Mouse (Mus musculus) liver, adult 2 months (tissue): Measurements from ENCODE around the gene Macc1. TPM values are rescaled to one million over a fixed set of nuclear protein-coding genes. Genes with fewer than 3 reads are reported as not detected.
A peak's percentile ranks its signal among the peaks of the same experiment; 100 is the strongest.
"Not testable (repeated sequence)": the region's sequence is repeated elsewhere in the genome, so short reads cannot be mapped to it uniquely, and the experiment has no call there.

ENCODE experiments used
- DNase-seq: peaks from one replicate; pipeline ENCODE4 v3.0.0-alpha.2; 2011; ENCODE audit warnings: low read depth, low spot score; ENCODE audit errors: extremely low read depth
- H3K27ac ChIP-seq: fragments of 200-500 bp; replicated peaks from 2 replicates; pipeline ENCODE4 v1.5.1; 2012; ENCODE audit warnings: low read depth, mild to moderate bottlenecking, control low read depth, inconsistent platforms, low read length; ENCODE audit not compliant: insufficient read depth
- H3K27me3 ChIP-seq: fragments of 200-500 bp; 2 replicates; pipeline ENCODE4 v1.6.1; 2012; ENCODE audit warnings: mild to moderate bottlenecking, moderate library complexity, low read length, inconsistent platforms; ENCODE audit not compliant: control insufficient read depth, insufficient read depth
- H3K36me3 ChIP-seq: fragments of 200-500 bp; 2 replicates; pipeline ENCODE4 v1.6.1; 2012; ENCODE audit warnings: low read length, inconsistent platforms; ENCODE audit not compliant: control insufficient read depth, insufficient read depth
- H3K4me1 ChIP-seq: fragments of 200-500 bp; 2 replicates; pipeline ENCODE4 v1.6.1; 2011; ENCODE audit warnings: low read length; ENCODE audit not compliant: control insufficient read depth, insufficient read depth
- H3K4me3 ChIP-seq: fragments of 200-500 bp; 2 replicates; pipeline ENCODE4 v1.5.1; 2011; ENCODE audit warnings: low read depth, mild to moderate bottlenecking, control low read depth, low read length, moderate library complexity; ENCODE audit not compliant: insufficient read depth
- H3K79me2 ChIP-seq: fragments of 200-500 bp; 2 replicates; pipeline ENCODE4 v1.6.1; 2012; ENCODE audit warnings: inconsistent platforms, mild to moderate bottlenecking, low read length, moderate library complexity; ENCODE audit not compliant: control insufficient read depth, insufficient read depth
- H3K9ac ChIP-seq: fragments of 200-500 bp; 2 replicates; pipeline ENCODE4 v1.6.1; 2012; ENCODE audit warnings: low read depth, mild to moderate bottlenecking, control low read depth, inconsistent platforms, low read length
- CTCF ChIP-seq: fragments of 200-500 bp; IDR thresholded peaks from 2 replicates; pipeline ENCODE4 v1.5.1; 2011; ENCODE audit warnings: low read depth, low read length, control low read depth
- POLR2A ChIP-seq: fragments of 200-500 bp; IDR thresholded peaks from 2 replicates; pipeline ENCODE4 v1.6.1; 2011; ENCODE audit warnings: low read length, control low read depth; ENCODE audit not compliant: insufficient read depth; ENCODE audit errors: extremely low read depth
- WGBS: fragments of 180-500 bp; shearing (Covaris S2); methylation state at CpG from one replicate; pipeline ENCODE4 v1.1.7; 2018; 5-methylcytosine and 5-hydroxymethylcytosine counted together
- polyA plus RNA-seq: library from polyadenylated mRNA; depleted of rRNA; stranded (reverse); fragments of >200 nt; gene quantifications from 2 replicates; pipeline ENCODE4 v1.2.3, GENCODE M21; 2012
- total RNA-seq: library from RNA; depleted of rRNA; stranded (reverse); fragments of >200 nt; gene quantifications from 2 replicates; pipeline ENCODE4 v1.2.3, GENCODE M21; 2014

Macc1 gene
- total and polyA plus RNA-seq, 2 experiments = 0.18 TPM; not detected in 1

DNA sequence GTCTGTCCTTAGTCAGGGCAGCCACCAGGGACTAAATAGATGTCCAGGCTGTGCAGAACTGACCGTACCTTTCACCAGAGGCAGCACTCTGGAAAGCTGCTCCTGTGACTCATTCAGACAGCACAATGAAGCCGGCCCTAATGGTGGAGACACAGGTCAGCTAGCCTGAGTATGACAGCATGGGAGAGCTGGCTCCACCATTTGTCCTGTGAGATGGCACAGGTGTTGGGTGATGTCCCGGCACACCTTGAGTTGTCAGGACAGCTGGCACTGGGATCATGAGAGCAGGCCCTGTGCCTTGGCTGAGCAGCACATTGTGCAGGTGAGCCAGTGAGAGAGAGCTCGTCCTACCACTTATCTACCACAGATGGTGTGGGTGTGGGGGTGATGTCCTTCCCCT is 16.6 kb downstream of the Macc1 start:
- no peak overlapping the region for H3K4me3 ChIP-seq
- no peak for TF ChIP-seq POLR2A
- TF ChIP-seq CTCF = no peak
- WGBS = 81% methylated on average over 4 of the region's 4 CpGs

GRCm38 (mm10) chr12:119333376-119333775 is 19.3 kb downstream of the Macc1 start:
- no peak overlapping the region for H3K4me3 ChIP-seq
- no peaks in the 10 kb centered on the region for H3K79me2 ChIP-seq
- DNase-seq = no peak
- no peaks in the 10 kb centered on the region for H3K36me3 ChIP-seq
- H3K27ac ChIP-seq = no peak overlapping the region
- TF ChIP-seq POLR2A = no peak
- no peak for TF ChIP-seq CTCF
- H3K4me1 ChIP-seq = no peaks in the 10 kb centered on the region
- no peak overlapping the region for H3K9ac ChIP-seq
- no peaks in the 10 kb centered on the region for H3K27me3 ChIP-seq

More for the DNA sequence above, 16.6 kb downstream of the Macc1 start:
- Histone ChIP-seq H3K4me1 (no peaks in the 10 kb centered on the region), H3K79me2 (no peaks in the 10 kb centered on the region), H3K27me3 (no peaks in the 10 kb centered on the region), H3K27ac (no peak overlapping the region), H3K36me3 (no peaks in the 10 kb centered on the region), H3K9ac (no peak overlapping the region)
- DNase-seq = no peak

- H3K4me1 ChIP-seq, H3K36me3 ChIP-seq, H3K4me3 ChIP-seq, DNase-seq, H3K27ac ChIP-seq, H3K27me3 ChIP-seq, H3K79me2 ChIP-seq, H3K9ac ChIP-seq: not testable (repeated sequence)
- WGBS = 39% methylated on average over 16 of the region's 16 CpGs
Observed at GRCm38 (mm10) chr12:119352579-119352978, 38.5 kb downstream of the Macc1 start.

DNA sequence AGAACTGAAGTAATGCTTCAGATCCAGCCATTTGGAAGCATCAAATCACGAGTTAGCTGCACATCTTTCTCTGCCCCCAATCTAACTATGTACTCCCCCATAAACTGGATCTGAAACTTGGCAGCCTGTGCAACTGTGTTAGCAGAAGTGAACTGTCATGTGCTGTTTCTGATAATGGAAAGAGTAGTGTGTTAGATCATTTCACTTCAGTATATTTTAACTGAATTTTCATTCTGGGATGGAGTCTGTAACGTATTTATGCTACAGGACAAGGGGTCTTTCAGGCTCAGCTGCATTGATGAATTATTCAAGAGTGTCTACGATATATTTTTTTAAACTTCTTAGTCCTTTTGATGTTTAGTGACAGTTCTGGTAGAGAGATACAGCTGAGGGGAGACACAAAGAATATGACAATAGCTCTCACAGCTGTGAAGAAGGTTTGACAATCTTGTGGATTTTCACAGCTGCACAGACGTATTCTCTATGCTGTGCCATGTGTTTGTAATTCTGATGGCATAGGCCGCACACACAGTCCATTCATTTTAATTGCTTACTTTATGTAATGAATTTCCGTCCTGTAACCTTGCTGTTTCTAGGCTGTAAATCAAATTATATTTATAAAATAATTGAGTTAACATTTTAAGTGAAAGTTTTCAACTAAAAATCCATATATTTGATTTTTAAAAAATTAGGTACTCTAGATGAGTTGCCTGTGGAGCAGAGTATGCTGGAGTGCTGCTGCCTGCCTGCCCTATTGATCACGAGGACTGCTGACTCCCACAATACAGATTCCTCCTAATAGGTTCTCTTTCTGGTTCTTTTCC is 43.6 kb downstream of the Macc1 start:
- Histone ChIP-seq H3K36me3 (no peaks in the 10 kb centered on the region), H3K4me3 (no peak overlapping the region), H3K79me2 (no peaks in the 10 kb centered on the region), H3K27ac (no peak overlapping the region), H3K4me1 (no peaks in the 10 kb centered on the region), H3K27me3 (no peaks in the 10 kb centered on the region), H3K9ac (no peak overlapping the region)
- peak; percentile 33 for DNase-seq
- WGBS = 66% methylated on average over 7 of the region's 7 CpGs
- TF ChIP-seq CTCF (no peak), POLR2A (no peak)

DNA sequence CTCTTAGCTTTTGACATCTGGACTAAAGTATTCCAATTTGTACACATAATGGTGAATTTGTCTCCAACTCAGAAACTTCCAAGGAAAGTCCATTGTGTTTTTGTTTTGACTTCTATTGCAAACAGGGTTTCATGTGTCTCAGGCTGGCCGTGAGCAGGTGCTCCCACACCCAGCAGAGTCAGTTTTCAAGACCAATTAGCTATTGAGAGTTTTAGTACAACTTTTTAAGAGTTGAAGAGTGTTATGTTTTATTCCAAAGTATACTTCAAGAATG is 44.1 kb downstream of the Macc1 start:
- H3K9ac ChIP-seq = no peak overlapping the region
- H3K27ac ChIP-seq = no peak overlapping the region
- 72% methylated on average over 1 of the region's 1 CpGs for WGBS
- no peak for DNase-seq
- H3K79me2 ChIP-seq = no peaks in the 10 kb centered on the region
- H3K4me1 ChIP-seq = no peaks in the 10 kb centered on the region
- H3K4me3 ChIP-seq = no peak overlapping the region
- no peak for TF ChIP-seq POLR2A
- TF ChIP-seq CTCF = no peak
- H3K27me3 ChIP-seq = no peaks in the 10 kb centered on the region
- H3K36me3 ChIP-seq = no peaks in the 10 kb centered on the region

GRCm38 (mm10) chr12:119365041-119365440 is 51.0 kb downstream of the Macc1 start:
- 85% methylated on average over 1 of the region's 1 CpGs for WGBS
- no peak overlapping the region for H3K4me3 ChIP-seq
- no peak overlapping the region for H3K9ac ChIP-seq
- DNase-seq = no peak
- no peaks in the 10 kb centered on the region for H3K27me3 ChIP-seq
- no peaks in the 10 kb centered on the region for H3K4me1 ChIP-seq
- H3K27ac ChIP-seq = no peak overlapping the region
- no peaks in the 10 kb centered on the region for H3K36me3 ChIP-seq
- TF ChIP-seq POLR2A = no peak
- TF ChIP-seq CTCF = no peak
- H3K79me2 ChIP-seq = no peaks in the 10 kb centered on the region
